Mouse (Mus musculus) adipose tissue, adult 10 weeks (tissue): ENCODE measurements around the gene Zfp593. TPM values are rescaled to one million over a fixed set of nuclear protein-coding genes. Genes with fewer than 3 reads are reported as not detected.

Experiments
- polyA plus RNA-seq: library from polyadenylated mRNA; stranded (reverse); fragments of 350-450 nt; fragmentation: Illumina TruSeq; extraction: RNeasy Lipid Tissue Mini Kit (QIAGEN cat#74804); gene quantifications from one replicate; pipeline ENCODE4 v1.2.3, GENCODE M21; 2014; ENCODE audit warnings: low read depth, low replicate concordance

The Zfp593 gene
- 8.1 TPM for polyA plus RNA-seq

DNA sequence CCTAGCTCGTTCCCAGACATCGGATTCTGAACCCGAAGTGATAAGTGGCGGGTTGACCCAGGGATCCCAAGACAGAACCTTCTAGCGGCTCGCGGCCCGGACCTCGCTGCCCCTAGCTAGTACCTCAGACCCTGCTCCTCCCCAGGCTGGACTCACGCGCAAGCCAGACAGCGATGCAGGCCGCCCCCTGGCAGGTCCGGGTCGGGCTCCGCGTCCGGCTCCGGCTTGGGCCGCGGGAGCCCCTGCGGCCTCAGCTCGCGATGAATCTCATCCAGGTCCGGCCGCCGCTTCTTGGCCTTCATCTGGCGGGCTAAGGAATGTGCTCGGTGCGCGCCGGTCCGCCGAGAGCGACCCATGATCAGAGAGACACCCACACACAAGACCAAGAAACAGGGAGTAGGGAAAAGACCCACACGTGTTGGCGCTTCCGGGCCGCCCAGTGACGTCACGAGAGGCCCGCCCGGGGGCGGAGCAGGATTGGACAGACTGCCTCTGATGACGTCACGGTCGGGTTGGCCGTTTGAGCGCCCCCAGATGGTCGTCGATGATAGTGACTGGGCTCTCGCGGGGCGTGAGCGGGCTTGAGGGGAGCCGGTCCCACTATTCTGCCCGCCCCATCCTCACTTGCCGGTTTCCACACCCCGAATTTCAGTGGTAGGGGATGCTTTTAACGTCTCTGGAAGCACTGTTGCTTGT lies at the start of gene Zfp593:
Zfp593 (minus strand) TSS at position 445 of the 696 bp plus-strand sequence.

GRCm38 (mm10) chr4:134287575-134288025 lies 42.2 kb upstream of the Zfp593 start, which contains the start of gene Pdik1l:
Gene Pdik1l (minus strand): TSS chr4:134287895.

DNA sequence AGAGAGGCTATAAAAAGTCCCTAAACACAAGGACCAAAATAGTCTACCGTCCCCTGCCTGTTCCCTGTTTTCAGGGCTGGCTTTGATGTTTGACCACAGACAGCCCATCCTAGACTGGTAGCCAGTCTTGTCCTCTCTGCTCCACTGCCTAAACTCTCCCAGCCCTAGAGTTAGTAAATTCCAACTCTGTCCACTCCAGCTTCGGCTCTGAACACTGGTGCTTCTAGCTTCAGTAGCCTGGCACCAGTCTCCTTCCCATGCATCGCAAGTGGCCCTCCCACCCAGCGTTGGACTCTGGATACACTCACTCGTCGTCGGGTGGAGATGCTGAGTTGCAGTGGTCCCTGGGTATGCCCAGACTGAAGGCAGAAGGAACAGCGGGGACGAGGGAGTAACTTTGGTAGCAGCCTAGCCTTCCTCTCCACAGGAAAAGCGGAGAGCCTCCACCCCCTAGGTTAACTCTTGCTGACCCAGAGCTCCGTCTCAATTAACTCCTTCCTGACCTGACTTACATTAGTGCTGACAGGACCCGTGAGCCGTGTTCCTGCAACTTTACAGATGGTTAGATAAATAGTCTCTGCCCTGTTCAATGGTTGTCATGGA lies 8.4 kb upstream of the Zfp593 start, which contains the start of gene Grrp1:
Grrp1 (minus strand) TSS at position 385 of the 603 bp plus-strand sequence.

GRCm38 (mm10) chr4:134246719-134247258 lies 1.4 kb upstream of the Zfp593 start, which contains the start of gene Gm30191:
Gene Gm30191 (plus strand): TSS chr4:134246935.

GRCm38 (mm10) chr4:134243516-134244250 lies 1.7 kb downstream of the Zfp593 start, which contains the start of gene E130218I03Rik:
Gene E130218I03Rik (plus strand): TSS chr4:134243662.

GRCm38 (mm10) chr4:134238279-134238651 lies 7.1 kb downstream of the Zfp593 start, which contains the start of gene Cnksr1:
Gene Cnksr1 (minus strand): TSS chr4:134238399.

DNA sequence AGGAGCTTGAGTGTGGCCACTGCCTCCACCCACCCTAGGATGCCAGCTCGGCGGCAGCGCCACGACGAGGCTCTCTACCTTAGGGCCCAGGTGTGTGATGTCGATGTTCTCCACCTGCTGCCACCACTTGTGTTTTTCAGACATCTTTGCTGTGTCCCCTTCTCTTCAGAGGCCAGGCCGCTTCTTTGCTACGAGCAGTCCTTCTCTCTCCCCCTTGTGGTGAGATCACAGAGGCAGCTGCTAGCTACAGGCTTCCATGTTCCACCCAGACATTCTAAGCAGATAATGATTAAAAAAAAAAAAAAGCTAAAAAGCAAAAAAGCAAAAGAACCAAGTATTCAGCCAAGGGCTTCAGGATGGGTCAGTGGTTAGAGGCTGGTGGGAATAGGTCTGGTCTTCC lies 18.2 kb downstream of the Zfp593 start, which contains the start of gene Catsper4:
Catsper4 (minus strand) TSS at position 190 of the 400 bp plus-strand sequence.

GRCm38 (mm10) chr4:134202904-134203303 lies 42.5 kb downstream of the Zfp593 start, which contains the start of gene Gm7534:
Gene Gm7534 (minus strand): TSS chr4:134203004.

Other genes with a start within 250 kb of the Zfp593 start
- gene Dhdds, start 244.7 kb downstream of the Zfp593 start, polyA plus RNA-seq = 36.1 TPM
- gene Lin28a, start 226.8 kb downstream of the Zfp593 start, polyA plus RNA-seq = 0.07 TPM
- gene Zfp683, start 191.8 kb downstream of the Zfp593 start, polyA plus RNA-seq = 0.56 TPM
- 3.0 TPM for gene Crybg2, start 184.8 kb downstream of the Zfp593 start, polyA plus RNA-seq
- 3,973 TPM for gene Cd52, start 150.5 kb downstream of the Zfp593 start, polyA plus RNA-seq
- 23.7 TPM for gene Ubxn11, start 143.0 kb downstream of the Zfp593 start, polyA plus RNA-seq
- 448 TPM for gene Sh3bgrl3, start 116.8 kb downstream of the Zfp593 start, polyA plus RNA-seq
- gene Cep85, start 58.5 kb downstream of the Zfp593 start, polyA plus RNA-seq = 23.1 TPM
- not detected for gene Gm7534, start 42.6 kb downstream of the Zfp593 start, polyA plus RNA-seq
- 1.6 TPM for gene Catsper4, start 18.2 kb downstream of the Zfp593 start, polyA plus RNA-seq
- 8.3 TPM for gene Cnksr1, start 7.2 kb downstream of the Zfp593 start, polyA plus RNA-seq
- not detected for gene E130218I03Rik, start 1.9 kb downstream of the Zfp593 start, polyA plus RNA-seq
- gene Gm30191, start 1.3 kb upstream of the Zfp593 start, polyA plus RNA-seq = not detected
- 7.4 TPM for gene Grrp1, start 8.5 kb upstream of the Zfp593 start, polyA plus RNA-seq
- 6.7 TPM for gene Pdik1l, start 42.3 kb upstream of the Zfp593 start, polyA plus RNA-seq
- 1.4 TPM for gene Trim63, start 69.5 kb upstream of the Zfp593 start, polyA plus RNA-seq
- 65.8 TPM for gene Slc30a2, start 97.6 kb upstream of the Zfp593 start, polyA plus RNA-seq
- gene Extl1, start 138.3 kb upstream of the Zfp593 start, polyA plus RNA-seq = 2.0 TPM
- 45.9 TPM for gene Pafah2, start 150.7 kb upstream of the Zfp593 start, polyA plus RNA-seq
- gene Stmn1, start 222.7 kb upstream of the Zfp593 start, polyA plus RNA-seq = 45.8 TPM